11 mouse cellular contexts compared by ENCODE assay signal in the genomic region with DNA sequence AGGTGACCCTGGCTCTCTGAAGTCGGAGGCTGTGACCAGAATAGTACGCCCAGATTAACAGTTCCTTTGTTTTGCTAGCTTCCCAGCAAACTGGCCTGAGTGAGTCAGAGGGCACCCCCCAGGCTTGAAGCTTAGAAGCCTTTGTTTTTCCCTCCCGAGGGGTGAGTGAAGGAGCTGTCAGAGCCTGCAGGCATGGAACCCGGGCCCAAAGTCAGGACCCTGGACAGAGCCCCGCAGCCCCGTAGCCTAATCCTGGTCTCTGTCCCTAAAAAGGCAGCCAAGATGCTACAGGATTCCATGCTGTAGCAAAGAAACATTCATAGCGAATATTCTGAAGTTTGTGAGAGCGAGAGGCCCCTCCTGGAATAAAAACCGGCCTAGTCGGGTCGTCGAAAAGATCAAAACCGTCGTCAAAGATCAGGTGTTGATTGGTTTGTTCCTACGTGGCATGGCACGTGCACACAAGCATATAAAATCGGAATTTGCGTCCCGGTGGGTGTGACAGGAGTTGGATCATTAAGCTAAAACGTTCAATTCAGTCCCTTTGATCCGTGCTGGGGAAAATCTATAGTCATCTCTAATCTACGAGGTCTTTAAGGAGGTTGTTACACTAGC. TPM values are rescaled to one million over a fixed set of nuclear protein-coding genes. Genes with fewer than 3 reads are reported as not detected.
DNase-seq lines count a peak whose midpoint lies in the region; ATAC-seq and TF ChIP-seq lines count a peak whose summit lies in the region.
"Had no signal": no experiment of that assay in that cellular context is flagged by ENCODE, and none has a peak within 500 bp of the region (broad histone marks: within the 10 kb centered on the region; RNA-seq: fewer than 3 reads in every experiment).

No protein-coding gene starts in this region.

- no peaks in the 10 kb centered on the region for H3K4me1 ChIP-seq in intestine, embryonic 14.5 days (replicated peaks; ENCODE audit: control insufficient read depth, insufficient read depth, low read length)
- no peaks in the 10 kb centered on the region for H3K4me1 ChIP-seq in intestine, postnatal 0 days (replicated peaks; ENCODE audit: control insufficient read depth, insufficient read depth, low read length)
- H3K4me1 ChIP-seq in hindbrain, embryonic 15.5 days (replicated peaks) = peaks cover 30% of the 10 kb centered on the region
- peaks cover 22% of the 10 kb centered on the region; the same call in 1 of the 2 replicates for H3K4me1 ChIP-seq in neural tube, embryonic 12.5 days

- H3K27ac ChIP-seq in intestine, embryonic 14.5 days (ENCODE audit: low read depth) = no peak overlapping the region
- H3K27ac ChIP-seq in intestine, postnatal 0 days (ENCODE audit: low read depth, low read length) = no peak overlapping the region
- no peak overlapping the region for H3K27ac ChIP-seq in hindbrain, embryonic 15.5 days (replicated peaks)
- no peak overlapping the region for H3K27ac ChIP-seq in neural tube, embryonic 12.5 days
- H3K27ac ChIP-seq: heart, adult 2 months had no signal

- H3K4me3 ChIP-seq in intestine, embryonic 14.5 days (ENCODE audit: low read depth, low read length) = no peak overlapping the region
- H3K4me3 ChIP-seq in intestine, postnatal 0 days (ENCODE audit: low read depth, low read length) = no peak overlapping the region
- H3K4me3 ChIP-seq in hindbrain, embryonic 15.5 days = peak overlapping the region; percentile 16; the same call in 1 of the 2 replicates
- peak overlapping the region; percentile 8; the same call in 1 of the 2 replicates for H3K4me3 ChIP-seq in neural tube, embryonic 12.5 days
- H3K4me3 ChIP-seq: heart, adult 2 months; megakaryocyte, embryonic 14.5 days had no signal

- no peak overlapping the region for H3K9ac ChIP-seq in intestine, embryonic 14.5 days (ENCODE audit: low read length)
- H3K9ac ChIP-seq in intestine, postnatal 0 days (ENCODE audit: low read depth, low read length) = no peak overlapping the region
- no peak overlapping the region for H3K9ac ChIP-seq in hindbrain, embryonic 15.5 days
- H3K9ac ChIP-seq in neural tube, embryonic 12.5 days = peak overlapping the region; percentile 18; the same call in 1 of the 2 replicates

- H3K9me3 ChIP-seq in intestine, embryonic 14.5 days (ENCODE audit: control insufficient read depth, low read length) = no peaks in the 10 kb centered on the region
- H3K9me3 ChIP-seq in intestine, postnatal 0 days (ENCODE audit: control insufficient read depth) = no peaks in the 10 kb centered on the region
- H3K9me3 ChIP-seq in hindbrain, embryonic 15.5 days = no peaks in the 10 kb centered on the region
- H3K9me3 ChIP-seq in neural tube, embryonic 12.5 days = no peaks in the 10 kb centered on the region

- no peaks in the 10 kb centered on the region for H3K36me3 ChIP-seq in intestine, embryonic 14.5 days (ENCODE audit: control insufficient read depth, insufficient read depth, low read length)
- H3K36me3 ChIP-seq in intestine, postnatal 0 days (ENCODE audit: control insufficient read depth, insufficient read depth) = no peaks in the 10 kb centered on the region
- H3K36me3 ChIP-seq in hindbrain, embryonic 15.5 days = no peaks in the 10 kb centered on the region
- no peaks in the 10 kb centered on the region for H3K36me3 ChIP-seq in neural tube, embryonic 12.5 days

- H3K4me2 ChIP-seq in intestine, embryonic 14.5 days (ENCODE audit: low read length) = no peak overlapping the region
- H3K4me2 ChIP-seq in intestine, postnatal 0 days (replicated peaks; ENCODE audit: low read depth) = no peak overlapping the region
- H3K4me2 ChIP-seq in hindbrain, embryonic 15.5 days = peak overlapping the region; percentile 87
- H3K4me2 ChIP-seq in neural tube, embryonic 12.5 days (replicated peaks) = peak overlapping the region; percentile 89

- peaks cover 65% of the 10 kb centered on the region for H3K27me3 ChIP-seq in intestine, embryonic 14.5 days (replicated peaks; ENCODE audit: control insufficient read depth, insufficient read depth, low read length)
- H3K27me3 ChIP-seq in intestine, postnatal 0 days (replicated peaks; ENCODE audit: control insufficient read depth, insufficient read depth, low read length) = peaks cover 64% of the 10 kb centered on the region
- peaks cover 66% of the 10 kb centered on the region for H3K27me3 ChIP-seq in hindbrain, embryonic 15.5 days
- peaks cover 68% of the 10 kb centered on the region for H3K27me3 ChIP-seq in neural tube, embryonic 12.5 days (replicated peaks)

- WGBS in intestine, embryonic 14.5 days = 11% methylated on average over 22 of the region's 22 CpGs
- 13% methylated on average over 22 of the region's 22 CpGs for WGBS in intestine, postnatal 0 days
- WGBS in hindbrain, embryonic 15.5 days = 6% methylated on average over 22 of the region's 22 CpGs
- WGBS in neural tube, embryonic 12.5 days = 3% methylated on average over 22 of the region's 22 CpGs

- peak; percentile 90 for DNase-seq in intestine, embryonic 14.5 days (ENCODE audit: low spot score)
- peak; percentile 83 for DNase-seq in ZHBTc4 (ENCODE audit: low read depth, low spot score)
- no peak for DNase-seq in layer of hippocampus, adult 8-10 months (ENCODE audit: low spot score in 2 of 2)
- no peak for DNase-seq in layer of hippocampus, adult 11-12 months (ENCODE audit: low spot score)
- no peak for DNase-seq in heart, postnatal 25 days (ENCODE audit: low spot score)
- DNase-seq: thymus, postnatal 14 days had no signal

- 0 out of 2 replicates have a peak, but pooled peaks have one; percentile 10 for ATAC-seq in intestine, embryonic 14.5 days (replicated peaks; ENCODE audit: low FRiP score, low TSS enrichment, low read depth)
- no peak for ATAC-seq in intestine, postnatal 0 days
- ATAC-seq in hindbrain, embryonic 15.5 days (ENCODE audit: low FRiP score, low read depth) = no peak
- no peak for ATAC-seq in neural tube, embryonic 12.5 days (ENCODE audit: low FRiP score, low read depth)

- intact Hi-C loops in heart, postnatal 25 days (cut with DNase I) = loop anchor here (10.0 kb wide), 1 partner anchor 324 kb away; no protein-coding TSS in a partner anchor

- no peak for TF ChIP-seq CTCF in intestine, postnatal 0 days (IDR thresholded peaks at IDR 0.05; ENCODE audit: low read depth)

RNA-seq across cellular contexts. Expression of gene Onecut1, which starts 6.7 kb away (rescaled TPM):
- 0.47 and 2.0 TPM in 2 replicates for polyA plus RNA-seq in intestine, embryonic 14.5 days (2014; fragmentation: Nextera tagmentation; extraction: Ambion mirVana)
- polyA plus RNA-seq in intestine, postnatal 0 days (2015; fragmentation: Nextera tagmentation; extraction: Ambion mirVana) = 0.07 TPM in 1 of 2 replicates, not detected in the other
- polyA plus RNA-seq in hindbrain, embryonic 15.5 days (2015; fragmentation: Nextera tagmentation; extraction: Ambion mirVana) = 4.2 and 6.2 TPM in 2 replicates
- polyA plus RNA-seq in neural tube, embryonic 12.5 days (2016; fragmentation: Nextera tagmentation; extraction: Ambion mirVana) = 7.3 and 7.7 TPM in 2 replicates
- 1 to 10 TPM in 2 of 4 experiments, under 1 TPM in 2; 0.41 to 1.5 (median 0.73) TPM for total RNA-seq in layer of hippocampus, adult 8-10 months (2022)
- not detected for total RNA-seq in heart, postnatal 25 days (2021)
- total RNA-seq: heart, adult 2 months had no signal
- polyA plus RNA-seq: heart, adult 2 months had no signal

Comparison
In these comparisons a context has a peak if more than half of its experiments do, and no peak if none do; other contexts are left out.
1. DNase-seq: peak in intestine, embryonic 14.5 days (single experiment) and ZHBTc4 (single experiment); none in layer of hippocampus, adult 8-10 months (0 of 2), layer of hippocampus, adult 11-12 months (single experiment) and heart, postnatal 25 days (single experiment).
2. H3K4me2 ChIP-seq: peak in hindbrain, embryonic 15.5 days (single experiment) and neural tube, embryonic 12.5 days (single experiment); none in intestine, embryonic 14.5 days (single experiment) and intestine, postnatal 0 days (single experiment).
3. H3K4me3 ChIP-seq: peak in hindbrain, embryonic 15.5 days (single experiment) and neural tube, embryonic 12.5 days (single experiment); none in intestine, embryonic 14.5 days (single experiment) and intestine, postnatal 0 days (single experiment).